Mouse (Mus musculus) embryonic facial prominence, embryonic 12.5 days (tissue): Measurements from ENCODE around the gene Kidins220. TPM values are rescaled to one million over a fixed set of nuclear protein-coding genes. Genes with fewer than 3 reads are reported as not detected.

Experiments used
- ATAC-seq: fragments of 200-750 bp; cut with Nextera tagmentation; 2 replicates; pipeline ENCODE4 v1.8.0; 2017; ENCODE audit not compliant: insufficient number of reproducible peaks, insufficient read depth, low FRiP score, low TSS enrichment
- H3K27ac ChIP-seq: fragments of 300-500 bp; sonication (generic); 2 replicates; pipeline ENCODE4 v1.5.1; 2016; ENCODE audit warnings: mild to moderate bottlenecking
- H3K27me3 ChIP-seq: fragments of 300-500 bp; sonication (generic); 2 replicates; pipeline ENCODE4 v1.6.1; 2016; ENCODE audit warnings: mild to moderate bottlenecking, moderate library complexity
- H3K36me3 ChIP-seq: fragments of 300-500 bp; sonication (generic); 2 replicates; pipeline ENCODE4 v1.6.1; 2016; ENCODE audit warnings: mild to moderate bottlenecking
- H3K4me1 ChIP-seq: fragments of 300-500 bp; sonication (generic); 2 replicates; pipeline ENCODE4 v1.6.1; 2016
- H3K4me2 ChIP-seq: fragments of 300-500 bp; sonication (generic); replicated peaks from 2 replicates; pipeline ENCODE4 v1.6.1; 2016; ENCODE audit warnings: mild to moderate bottlenecking, moderate library complexity
- H3K4me3 ChIP-seq: fragments of 300-500 bp; sonication (generic); 2 replicates; pipeline ENCODE4 v1.5.1; 2016; ENCODE audit warnings: mild to moderate bottlenecking
- H3K9ac ChIP-seq: fragments of 300-500 bp; sonication (generic); 2 replicates; pipeline ENCODE4 v1.6.1; 2016; ENCODE audit warnings: mild to moderate bottlenecking, moderate library complexity
- H3K9me3 ChIP-seq: fragments of 300-500 bp; sonication (generic); 2 replicates; pipeline ENCODE4 v1.6.1; 2016; ENCODE audit warnings: mild to moderate bottlenecking, moderate library complexity
- WGBS: fragments of 180-500 bp; shearing (Covaris S2); methylation state at CpG from one replicate; pipeline ENCODE4 v1.1.7; 2016; 5-methylcytosine and 5-hydroxymethylcytosine counted together
- polyA plus RNA-seq: library from polyadenylated mRNA; unstranded; fragments of >200 nt; fragmentation: Nextera tagmentation; extraction: Ambion mirVana; gene quantifications from 2 replicates; pipeline ENCODE4 v1.2.1, GENCODE M21; 2016

Kidins220 gene
- polyA plus RNA-seq, 1 experiment from 2014 or later, result 31.8 TPM

- WGBS, result 51% methylated on average over 8 of the region's 8 CpGs
- H3K4me2 ChIP-seq, result no peak overlapping the region
- H3K4me1 ChIP-seq, result peaks cover 6% of the 10 kb centered on the region
- no peaks in the 10 kb centered on the region for H3K9me3 ChIP-seq
- ATAC-seq, result no peak
- peak overlapping the region; percentile 58; the same call in 1 of the 2 replicates for H3K27ac ChIP-seq
- H3K9ac ChIP-seq, result no peak overlapping the region
- H3K4me3 ChIP-seq, result no peak overlapping the region
- H3K27me3 ChIP-seq, result no peaks in the 10 kb centered on the region
- no peaks in the 10 kb centered on the region; the same call in 1 of the 2 replicates for H3K36me3 ChIP-seq
Measured at GRCm38 (mm10) chr12:25034338-25034953, 59.7 kb downstream of the Kidins220 start.

DNA sequence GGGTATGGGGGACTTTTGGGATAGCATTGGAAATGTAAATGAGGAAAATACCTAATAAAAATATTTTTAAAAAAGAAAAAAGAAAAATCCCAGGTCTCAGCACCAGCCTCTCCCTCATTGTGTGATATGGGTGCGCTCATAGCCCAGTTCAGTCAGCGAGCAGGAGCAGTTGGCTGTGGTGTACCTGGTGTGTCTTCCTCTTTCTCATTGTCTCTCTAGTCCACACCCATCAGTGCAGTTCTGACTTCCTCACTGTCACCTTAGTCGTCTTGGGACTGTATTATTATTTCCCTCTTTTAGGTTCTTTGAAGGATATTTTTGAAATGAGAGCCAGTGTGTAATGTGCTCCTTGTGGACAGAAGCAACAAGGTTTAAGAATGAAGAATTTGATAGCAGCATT lies 61.3 kb downstream of the Kidins220 start:
- Histone ChIP-seq H3K27me3 (no peaks in the 10 kb centered on the region), H3K4me1 (peaks cover 6% of the 10 kb centered on the region), H3K4me2 (no peak overlapping the region), H3K27ac (no peak overlapping the region), H3K4me3 (no peak overlapping the region), H3K36me3 (no peaks in the 10 kb centered on the region; the same call in 1 of the 2 replicates), H3K9ac (no peak overlapping the region), H3K9me3 (no peaks in the 10 kb centered on the region)
- ATAC-seq, result no peak
- WGBS, result 92% methylated on average over 3 of the region's 3 CpGs

- Histone ChIP-seq H3K4me1 (peaks cover 6% of the 10 kb centered on the region), H3K9ac (no peak overlapping the region), H3K27ac (no peak overlapping the region), H3K27me3 (no peaks in the 10 kb centered on the region), H3K4me2 (no peak overlapping the region), H3K4me3 (no peak overlapping the region), H3K36me3 (no peaks in the 10 kb centered on the region; the same call in 1 of the 2 replicates), H3K9me3 (no peaks in the 10 kb centered on the region)
- WGBS, result 85% methylated on average over 5 of the region's 5 CpGs
- no peak for ATAC-seq
Measured at GRCm38 (mm10) chr12:25037222-25037621, 62.5 kb downstream of the Kidins220 start.

- WGBS, result 85% methylated on average over 9 of the region's 9 CpGs
- Histone ChIP-seq H3K4me1 (peaks cover 6% of the 10 kb centered on the region), H3K27ac (no peak overlapping the region), H3K4me3 (no peak overlapping the region), H3K9ac (no peak overlapping the region), H3K27me3 (no peaks in the 10 kb centered on the region), H3K4me2 (no peak overlapping the region), H3K36me3 (no peaks in the 10 kb centered on the region; the same call in 1 of the 2 replicates), H3K9me3 (no peaks in the 10 kb centered on the region)
- no peak for ATAC-seq
Measured at GRCm38 (mm10) chr12:25037681-25038472, 63.2 kb downstream of the Kidins220 start.

GRCm38 (mm10) chr12:25044056-25044455 lies 69.3 kb downstream of the Kidins220 start:
- H3K27ac ChIP-seq, result no peak overlapping the region
- no peaks in the 10 kb centered on the region for H3K4me1 ChIP-seq
- H3K27me3 ChIP-seq, result no peaks in the 10 kb centered on the region
- WGBS, result 82% methylated on average over 2 of the region's 2 CpGs
- no peaks in the 10 kb centered on the region for H3K9me3 ChIP-seq
- no peak for ATAC-seq
- no peak overlapping the region for H3K4me3 ChIP-seq
- no peaks in the 10 kb centered on the region; the same call in 1 of the 2 replicates for H3K36me3 ChIP-seq
- no peak overlapping the region for H3K9ac ChIP-seq
- H3K4me2 ChIP-seq, result no peak overlapping the region

- 74% methylated on average over 4 of the region's 4 CpGs for WGBS
- no peak overlapping the region for H3K4me2 ChIP-seq
- no peaks in the 10 kb centered on the region for H3K4me1 ChIP-seq
- H3K4me3 ChIP-seq, result no peak overlapping the region
- no peaks in the 10 kb centered on the region; the same call in 1 of the 2 replicates for H3K36me3 ChIP-seq
- no peak overlapping the region for H3K9ac ChIP-seq
- H3K9me3 ChIP-seq, result no peaks in the 10 kb centered on the region
- H3K27me3 ChIP-seq, result no peaks in the 10 kb centered on the region
- H3K27ac ChIP-seq, result no peak overlapping the region
- ATAC-seq, result no peak
Measured at GRCm38 (mm10) chr12:25044579-25044978, 69.9 kb downstream of the Kidins220 start.

GRCm38 (mm10) chr12:25049253-25049652 lies 74.5 kb downstream of the Kidins220 start:
- H3K4me1 ChIP-seq, result no peaks in the 10 kb centered on the region
- 63% methylated on average over 5 of the region's 5 CpGs for WGBS
- no peak overlapping the region for H3K4me2 ChIP-seq
- H3K27ac ChIP-seq, result no peak overlapping the region
- no peak overlapping the region for H3K4me3 ChIP-seq
- peaks cover 14% of the 10 kb centered on the region for H3K36me3 ChIP-seq
- ATAC-seq, result no peak
- H3K9me3 ChIP-seq, result no peaks in the 10 kb centered on the region
- no peak overlapping the region for H3K9ac ChIP-seq
- no peaks in the 10 kb centered on the region for H3K27me3 ChIP-seq

DNA sequence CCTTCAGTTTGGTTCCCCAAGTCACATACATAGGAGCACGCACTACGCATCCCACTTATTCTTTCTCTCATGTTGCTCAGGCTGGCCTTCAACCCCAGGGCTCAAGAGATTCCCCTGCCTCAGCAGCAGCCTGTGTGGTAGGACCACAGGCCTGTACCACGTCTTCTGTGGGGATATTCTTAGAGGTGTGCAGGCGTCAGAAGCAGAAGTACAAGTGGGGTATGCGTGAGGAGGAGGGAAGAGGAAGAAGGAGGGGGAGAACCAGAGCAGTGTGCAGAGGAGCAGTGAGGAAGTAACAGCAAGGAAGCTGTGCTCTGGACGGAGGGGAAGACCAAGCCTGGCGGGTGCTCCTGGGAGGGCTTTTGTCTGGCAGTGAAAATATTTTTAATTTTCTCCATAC lies 79.8 kb downstream of the Kidins220 start:
- no peak overlapping the region for H3K4me2 ChIP-seq
- H3K36me3 ChIP-seq, result peaks cover 37% of the 10 kb centered on the region
- H3K27me3 ChIP-seq, result no peaks in the 10 kb centered on the region
- H3K4me1 ChIP-seq, result peaks cover 5% of the 10 kb centered on the region; the same call in 1 of the 2 replicates
- H3K27ac ChIP-seq, result no peak overlapping the region
- no peaks in the 10 kb centered on the region for H3K9me3 ChIP-seq
- ATAC-seq, result no peak
- H3K9ac ChIP-seq, result no peak overlapping the region
- no peak overlapping the region for H3K4me3 ChIP-seq
- 86% methylated on average over 7 of the region's 7 CpGs for WGBS

DNA sequence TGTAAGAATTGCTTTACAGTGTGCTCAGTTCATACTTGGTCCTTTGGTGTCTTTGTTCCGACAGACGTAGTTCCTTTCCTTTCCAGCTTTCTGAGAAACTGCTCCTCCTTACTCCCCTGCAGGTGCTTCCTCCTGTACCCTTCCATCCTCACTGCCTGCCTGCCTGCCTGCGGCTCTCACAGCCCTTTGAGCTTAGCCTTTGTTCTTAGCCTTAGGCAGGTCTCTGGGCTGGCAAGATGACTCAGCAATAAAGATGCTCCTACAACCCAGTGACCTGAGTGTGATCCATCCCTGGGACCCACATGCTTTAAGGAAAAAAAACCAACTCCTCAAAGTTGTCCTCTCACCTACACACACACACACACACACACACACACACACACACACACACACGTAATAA lies 80.2 kb downstream of the Kidins220 start:
- H3K36me3 ChIP-seq, result peaks cover 37% of the 10 kb centered on the region
- H3K27ac ChIP-seq, result no peak overlapping the region
- 66% methylated on average over 4 of the region's 4 CpGs for WGBS
- no peak overlapping the region for H3K4me2 ChIP-seq
- H3K9ac ChIP-seq, result no peak overlapping the region
- H3K9me3 ChIP-seq, result no peaks in the 10 kb centered on the region
- H3K27me3 ChIP-seq, result no peaks in the 10 kb centered on the region
- no peak overlapping the region for H3K4me3 ChIP-seq
- peaks cover 5% of the 10 kb centered on the region; the same call in 1 of the 2 replicates for H3K4me1 ChIP-seq
- no peak for ATAC-seq

DNA sequence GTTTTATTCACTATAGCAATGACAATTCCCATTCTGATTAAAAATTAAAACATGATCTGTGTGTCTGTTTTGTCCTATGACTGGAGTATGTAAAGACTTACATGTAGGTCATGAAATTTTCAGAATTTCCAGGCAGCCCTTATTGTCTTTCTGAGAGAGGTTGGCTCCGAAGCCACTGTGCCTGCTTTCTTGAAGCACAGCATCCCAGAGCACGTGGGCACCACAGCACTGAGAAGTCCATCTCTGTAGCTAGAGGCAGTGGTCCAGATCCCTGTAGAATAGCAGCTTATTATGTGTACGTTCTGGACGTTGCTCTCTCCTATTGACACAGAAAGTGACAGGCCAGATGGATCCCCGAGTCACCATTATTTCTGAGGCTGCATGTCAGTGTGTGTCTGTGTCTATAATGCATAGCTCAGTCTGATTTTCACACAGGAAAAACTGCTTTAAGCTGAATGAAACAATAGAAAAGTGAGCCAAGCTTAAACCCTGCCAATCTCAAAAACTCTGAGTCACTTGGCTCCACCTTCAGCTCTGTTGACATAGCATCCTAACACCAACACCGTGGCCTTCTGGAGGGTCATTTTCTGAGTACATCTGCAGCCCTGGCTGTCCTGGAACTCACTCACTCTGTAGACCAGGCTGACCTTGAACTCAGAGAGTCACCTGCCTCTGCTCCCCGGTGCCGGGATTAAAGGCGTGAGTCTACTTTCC lies 84.9 kb downstream of the Kidins220 start:
- no peak overlapping the region for H3K4me3 ChIP-seq
- ATAC-seq, result no peak
- no peak overlapping the region for H3K9ac ChIP-seq
- H3K4me1 ChIP-seq, result 0 out of 2 replicates have a peak, but pooled peaks cover 3% of the 10 kb centered on the region
- H3K9me3 ChIP-seq, result no peaks in the 10 kb centered on the region
- H3K27me3 ChIP-seq, result no peaks in the 10 kb centered on the region
- no peak overlapping the region for H3K27ac ChIP-seq
- H3K36me3 ChIP-seq, result peaks cover 19% of the 10 kb centered on the region
- 83% methylated on average over 9 of the region's 9 CpGs for WGBS
- no peak overlapping the region for H3K4me2 ChIP-seq

DNA sequence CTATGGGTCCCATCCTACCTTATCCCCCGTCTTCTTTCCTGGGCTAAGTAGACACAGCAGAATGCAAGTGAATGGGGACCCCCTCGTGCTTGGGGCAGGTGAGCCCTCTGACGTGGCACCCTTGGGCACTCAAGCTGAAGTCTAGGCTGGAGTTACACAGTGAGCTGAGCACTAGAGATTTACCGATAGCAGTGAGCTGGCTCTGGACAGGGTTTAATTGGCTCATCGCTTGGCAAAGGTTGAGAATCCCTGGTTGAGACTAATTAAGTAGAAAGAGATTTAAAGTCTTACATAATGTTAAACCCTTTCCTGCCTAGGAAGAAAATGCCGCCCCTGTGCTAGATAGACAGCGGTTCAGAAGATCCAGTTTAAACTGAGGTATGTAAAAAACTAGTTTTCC lies 86.2 kb downstream of the Kidins220 start:
- no peak for ATAC-seq
- no peaks in the 10 kb centered on the region for H3K9me3 ChIP-seq
- H3K4me1 ChIP-seq, result no peaks in the 10 kb centered on the region
- H3K9ac ChIP-seq, result no peak overlapping the region
- H3K36me3 ChIP-seq, result peaks cover 19% of the 10 kb centered on the region
- no peaks in the 10 kb centered on the region for H3K27me3 ChIP-seq
- H3K4me3 ChIP-seq, result no peak overlapping the region
- no peak overlapping the region for H3K27ac ChIP-seq
- H3K4me2 ChIP-seq, result no peak overlapping the region
- 82% methylated on average over 7 of the region's 7 CpGs for WGBS
